Mouse (Mus musculus) limb, embryonic 14.5 days (tissue): ENCODE data around the gene Amd1. TPM values are rescaled to one million over a fixed set of nuclear protein-coding genes. Genes with fewer than 3 reads are reported as not detected.

ENCODE experiments used
- ATAC-seq: fragments of 200-750 bp; cut with Nextera tagmentation; 2 replicates; pipeline ENCODE4 v1.8.0; 2017; ENCODE audit warnings: low read depth, moderate number of reproducible peaks, moderate TSS enrichment; ENCODE audit not compliant: low FRiP score
- DNase-seq: peaks from one replicate; pipeline ENCODE4 v3.0.0-alpha.2; 2015; ENCODE audit warnings: low spot score
- H3K27ac ChIP-seq: fragments of 300-500 bp; sonication (generic); replicated peaks from 2 replicates; pipeline ENCODE4 v1.5.1; 2014; ENCODE audit warnings: low read depth, mild to moderate bottlenecking, low read length, moderate library complexity, mixed read lengths
- H3K27me3 ChIP-seq: fragments of 300-500 bp; sonication (generic); 2 replicates; pipeline ENCODE4 v1.6.1; 2014; ENCODE audit warnings: low read length, mixed read lengths; ENCODE audit not compliant: control insufficient read depth, insufficient read depth
- H3K36me3 ChIP-seq: fragments of 300-500 bp; sonication (generic); 2 replicates; pipeline ENCODE4 v1.6.1; 2014; ENCODE audit warnings: mild to moderate bottlenecking, low read length, moderate library complexity, mixed read lengths; ENCODE audit not compliant: control insufficient read depth, insufficient read depth
- H3K4me1 ChIP-seq: fragments of 300-500 bp; sonication (generic); 2 replicates; pipeline ENCODE4 v1.6.1; 2014; ENCODE audit warnings: antibody characterized with exemption, low read length, mixed read lengths; ENCODE audit not compliant: control insufficient read depth, insufficient read depth
- H3K4me2 ChIP-seq: fragments of 300-500 bp; sonication (generic); replicated peaks from 2 replicates; pipeline ENCODE4 v1.6.1; 2014; ENCODE audit warnings: low read depth, mild to moderate bottlenecking, low read length, moderate library complexity; ENCODE audit not compliant: severe bottlenecking
- H3K4me3 ChIP-seq: fragments of 300-500 bp; sonication (generic); replicated peaks from 2 replicates; pipeline ENCODE4 v1.5.1; 2014; ENCODE audit warnings: low read length
- H3K9ac ChIP-seq: fragments of 300-500 bp; sonication (generic); 2 replicates; pipeline ENCODE4 v1.6.1; 2014; ENCODE audit warnings: mild to moderate bottlenecking, low read depth, low read length, moderate library complexity; ENCODE audit not compliant: severe bottlenecking
- H3K9me3 ChIP-seq: fragments of 300-500 bp; sonication (generic); 2 replicates; pipeline ENCODE4 v1.6.1; 2016; ENCODE audit warnings: low read length; ENCODE audit not compliant: control insufficient read depth
- POLR2A ChIP-seq: fragments of 200-500 bp; IDR thresholded peaks from 2 replicates; pipeline ENCODE4 v1.8.0; 2012; ENCODE audit warnings: inconsistent platforms, mild to moderate bottlenecking, moderate library complexity, borderline replicate concordance; ENCODE audit not compliant: insufficient read depth, insufficient read length; ENCODE audit errors: extremely low read depth
- WGBS: fragments of 180-500 bp; shearing (Covaris S2); extraction: QIAGEN DNeasy Blood & Tissue Kit; methylation state at CpG from one replicate; pipeline ENCODE4 v1.1.7; 2014; 5-methylcytosine and 5-hydroxymethylcytosine counted together
- polyA plus RNA-seq, 2 experiments: library from polyadenylated mRNA; depleted of rRNA in 1 of 2; stranded (reverse) in 1 of 2; unstranded in 1 of 2; fragments of >200 nt; fragmentation: Nextera tagmentation in 1 of 2; extraction: Ambion mirVana in 1 of 2; gene quantifications; 2 replicates each; pipeline versions ENCODE4 v1.2.1 to v1.2.3; 2012 to 2014

Amd1 gene
- polyA plus RNA-seq, 2 experiments: 56.3 to 58.0 TPM

DNA sequence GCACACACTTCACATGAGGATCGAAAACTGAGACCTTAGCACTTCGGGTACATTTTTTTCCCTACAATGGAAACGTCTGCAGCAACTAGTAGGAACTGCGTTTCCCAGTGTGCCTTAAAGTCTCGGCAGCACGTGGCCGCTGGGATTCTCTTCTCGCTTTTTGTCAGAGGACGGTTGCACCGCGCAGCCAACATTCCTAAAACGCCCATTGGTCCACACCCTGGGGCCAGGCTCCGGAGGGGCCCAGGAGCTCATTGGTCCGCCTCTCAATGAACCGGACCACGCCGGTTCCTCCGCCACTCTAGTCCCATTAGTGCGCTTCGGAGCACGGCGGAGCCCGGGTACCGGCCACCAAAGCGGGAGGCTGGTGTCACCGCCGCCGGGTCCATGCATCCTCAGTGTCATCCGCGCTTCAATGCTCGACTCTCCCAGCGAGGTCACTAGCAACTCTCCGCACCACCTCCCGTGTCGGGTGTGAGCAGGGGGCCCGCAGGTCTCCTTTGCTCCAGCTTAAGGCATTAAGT lies 1.3 kb downstream of the Amd1 start:
- peak overlapping the region; percentile 93 for H3K9ac ChIP-seq
- H3K4me3 ChIP-seq: peak overlapping the region; percentile 95
- no peaks in the 10 kb centered on the region for H3K27me3 ChIP-seq
- H3K4me1 ChIP-seq: peaks cover 13% of the 10 kb centered on the region
- peak; percentile 91 for DNase-seq
- WGBS: under 1% methylated on average over 34 of the region's 36 CpGs
- H3K9me3 ChIP-seq: no peaks in the 10 kb centered on the region
- TF ChIP-seq POLR2A: 0 out of 2 replicates have a peak, but pooled peaks have one; percentile 13
- peak; percentile 81 for ATAC-seq
- peak overlapping the region; percentile 90 for H3K27ac ChIP-seq
- H3K4me2 ChIP-seq: peak overlapping the region; percentile 68
- H3K36me3 ChIP-seq: no peaks in the 10 kb centered on the region

DNA sequence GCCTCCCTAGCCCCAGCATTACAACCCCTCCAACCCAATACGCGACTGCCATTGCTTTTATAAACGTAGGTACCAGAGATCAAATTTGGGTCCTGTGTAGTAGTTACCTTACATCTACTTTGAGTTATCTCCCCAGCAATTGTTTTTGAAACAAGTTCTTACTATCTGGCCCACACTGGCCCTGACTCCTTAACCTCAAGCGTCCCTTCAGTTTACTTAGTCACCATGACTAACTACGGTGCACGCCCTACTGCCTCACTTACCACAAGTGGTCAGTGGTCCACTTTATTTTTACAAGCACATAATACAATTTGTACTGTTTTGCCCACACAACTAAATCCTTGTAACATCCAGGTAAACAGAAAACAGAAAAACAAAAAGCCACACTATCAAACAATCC lies 9.3 kb downstream of the Amd1 start:
- no peak for ATAC-seq
- no peak for DNase-seq
- Histone ChIP-seq H3K4me3 (no peak overlapping the region), H3K9me3 (no peaks in the 10 kb centered on the region), H3K27me3 (no peaks in the 10 kb centered on the region), H3K27ac (no peak overlapping the region), H3K4me2 (no peak overlapping the region), H3K36me3 (peaks cover 38% of the 10 kb centered on the region), H3K4me1 (no peaks in the 10 kb centered on the region), H3K9ac (no peak overlapping the region)
- 94% methylated on average over 6 of the region's 6 CpGs for WGBS
- TF ChIP-seq POLR2A: no peak

DNA sequence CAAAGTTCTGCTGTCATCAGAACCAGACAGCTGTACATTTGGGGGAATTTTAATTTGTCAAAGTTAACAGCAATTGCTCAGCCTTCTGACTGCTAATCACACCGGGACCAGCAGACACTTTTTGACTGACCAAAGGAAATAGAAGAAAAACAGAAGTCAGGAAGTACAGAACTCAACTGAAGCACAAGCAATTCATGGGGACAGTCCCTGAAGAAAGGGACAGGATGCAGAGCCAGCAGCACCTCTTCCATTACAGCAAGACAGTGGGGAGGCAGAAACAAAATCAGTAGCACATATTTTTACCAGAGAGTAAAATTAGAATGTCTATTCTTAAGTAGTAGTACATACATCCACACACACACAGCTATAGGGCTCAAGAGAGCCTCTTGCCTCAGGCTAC lies 15.2 kb downstream of the Amd1 start:
- Histone ChIP-seq H3K27ac (no peak overlapping the region), H3K4me1 (no peaks in the 10 kb centered on the region), H3K4me2 (no peak overlapping the region), H3K27me3 (no peaks in the 10 kb centered on the region), H3K9ac (no peak overlapping the region), H3K4me3 (no peak overlapping the region), H3K36me3 (peaks cover 36% of the 10 kb centered on the region), H3K9me3 (no peaks in the 10 kb centered on the region)
- no peak for DNase-seq
- 89% methylated on average over 1 of the region's 1 CpGs for WGBS
- TF ChIP-seq POLR2A: no peak
- ATAC-seq: no peak

DNA sequence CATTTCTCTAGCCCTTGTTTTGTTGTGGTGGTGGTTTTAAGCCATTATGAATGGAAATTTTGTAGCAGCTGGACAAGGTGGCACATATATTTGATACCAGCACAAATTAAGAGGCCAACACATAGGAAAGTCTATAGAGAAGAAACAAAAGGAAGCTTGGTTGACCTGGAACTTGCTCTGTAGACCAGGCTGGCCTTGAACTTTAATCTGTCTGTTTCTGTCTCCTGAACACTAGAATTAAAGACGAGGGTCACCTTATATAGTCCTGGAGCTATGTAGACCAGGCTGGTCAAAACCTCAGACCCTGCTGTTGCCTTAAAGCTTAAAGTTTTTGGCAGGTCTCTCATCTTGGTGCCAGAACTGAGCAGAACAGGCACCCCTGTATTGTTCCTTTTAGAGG lies 16.4 kb downstream of the Amd1 start:
- Histone ChIP-seq H3K4me2 (no peak overlapping the region), H3K36me3 (peaks cover 25% of the 10 kb centered on the region), H3K9ac (no peak overlapping the region), H3K4me3 (no peak overlapping the region), H3K4me1 (no peaks in the 10 kb centered on the region), H3K27me3 (no peaks in the 10 kb centered on the region), H3K9me3 (no peaks in the 10 kb centered on the region), H3K27ac (no peak overlapping the region)
- TF ChIP-seq POLR2A: no peak
- ATAC-seq: no peak
- 82% methylated on average over 1 of the region's 1 CpGs for WGBS
- DNase-seq: no peak

DNA sequence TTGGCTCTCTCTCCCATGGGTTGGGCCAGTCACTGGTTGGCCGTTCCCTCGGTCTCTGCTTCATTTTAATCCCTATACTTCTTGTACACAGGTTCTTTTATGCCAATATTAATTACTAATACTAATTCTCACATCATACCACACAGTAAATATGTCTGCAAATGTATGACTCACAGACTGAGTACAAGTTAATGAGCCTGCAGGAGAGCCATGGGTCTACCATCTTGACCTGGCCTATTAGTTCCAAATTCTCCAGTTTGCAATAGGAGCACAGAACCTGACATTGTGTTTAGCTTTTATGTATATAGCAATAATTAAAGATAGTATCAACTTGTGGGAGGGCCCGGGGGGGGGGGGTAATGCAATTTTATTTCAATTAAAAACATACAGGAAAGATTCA lies 17.0 kb downstream of the Amd1 start:
- no peaks in the 10 kb centered on the region for H3K9me3 ChIP-seq
- 86% methylated on average over 3 of the region's 3 CpGs for WGBS
- no peak for ATAC-seq

More for the DNA sequence above, 17.0 kb downstream of the Amd1 start:
- no peak for DNase-seq
- no peak overlapping the region for H3K27ac ChIP-seq
- no peak overlapping the region for H3K4me3 ChIP-seq
- no peak for TF ChIP-seq POLR2A
- H3K9ac ChIP-seq: no peak overlapping the region
- H3K4me1 ChIP-seq: no peaks in the 10 kb centered on the region
- peaks cover 23% of the 10 kb centered on the region for H3K36me3 ChIP-seq
- H3K27me3 ChIP-seq: no peaks in the 10 kb centered on the region
- H3K4me2 ChIP-seq: no peak overlapping the region
